Mouse (Mus musculus) left cerebral cortex, adult 2 months (tissue): ENCODE results near the gene Rassf6. TPM values are rescaled to one million over a fixed set of nuclear protein-coding genes. Genes with fewer than 3 reads are reported as not detected.

Source experiments
- DNase-seq, 2 experiments: peaks; one replicate each; pipeline ENCODE4 v3.0.0; 2021 to 2022; ENCODE audit warnings: low spot score in 2 of 2, mixed read lengths in 1 of 2; ENCODE audit errors: extremely low spot score in 1 of 2
- H3K27ac ChIP-seq: fragments of 200-600 bp; 2 replicates; pipeline ENCODE4 v1.8.1; 2022
- H3K4me3 ChIP-seq: fragments of 200-600 bp; 2 replicates; pipeline ENCODE4 v1.8.1; 2022
- CTCF ChIP-seq: fragments of 200-600 bp; IDR thresholded peaks from 2 replicates; pipeline ENCODE4 v1.8.1; 2022; ENCODE audit warnings: antibody characterized with exemption, mild to moderate bottlenecking, moderate library complexity
- intact Hi-C: fragments of 180-260 bp; cut with DNase I; formaldehyde crosslinking; loops from one replicate; pipeline ENCODE4 v1.15.1; 2025
- total RNA-seq, 2 experiments: library from RNA; stranded (reverse); gene quantifications; 2 replicates each; pipeline ENCODE4 v1.2.3; 2021

Rassf6 gene
- total RNA-seq, 2 experiments from 2014 or later, result 1.6 to 2.3 TPM

GRCm38 (mm10) chr5:90588708-90589595 lies 51.5 kb downstream of the Rassf6 start:
- peak overlapping the region; percentile 51 for H3K4me3 ChIP-seq
- TF ChIP-seq CTCF, result peak; percentile 96
- intact Hi-C loops, result loop anchor here (1.0 to 5.0 kb wide), 4 partner anchors 88 to 387 kb away; partner anchors contain the start of gene Cox18
- peak overlapping the region; percentile 80 for H3K27ac ChIP-seq
- peak; percentile 85 to 86 for DNase-seq

- Histone ChIP-seq H3K4me3 (no peak overlapping the region), H3K27ac (no peak overlapping the region)
- no peak for TF ChIP-seq CTCF
- intact Hi-C loops, result loop anchor here (2.0 to 5.0 kb wide), 3 partner anchors 87 to 386 kb away; partner anchors contain the start of gene Cox18
- no peak for DNase-seq
Observed at GRCm38 (mm10) chr5:90588104-90588503, 52.4 kb downstream of the Rassf6 start.

- no peak overlapping the region for H3K4me3 ChIP-seq
- intact Hi-C loops, result loop anchor here (5.0 kb wide), 2 partner anchors 364 to 384 kb away; partner anchors contain the start of gene Cox18
- no peak for DNase-seq
- no peak for TF ChIP-seq CTCF
- no peak overlapping the region for H3K27ac ChIP-seq
Observed at GRCm38 (mm10) chr5:90586511-90586910, 53.9 kb downstream of the Rassf6 start.

- no peak overlapping the region for H3K27ac ChIP-seq
Observed at GRCm38 (mm10) chr5:90584799-90585198, 55.7 kb downstream of the Rassf6 start.

GRCm38 (mm10) chr5:90582179-90582578 lies 58.3 kb downstream of the Rassf6 start:
- H3K27ac ChIP-seq, result no peak overlapping the region
- intact Hi-C loops, result no loop called here
- TF ChIP-seq CTCF, result no peak
- no peak for DNase-seq
- H3K4me3 ChIP-seq, result no peak overlapping the region

More at GRCm38 (mm10) chr5:90584799-90585198, 55.7 kb downstream of the Rassf6 start:
- H3K4me3 ChIP-seq, result no peak overlapping the region
- no peak for TF ChIP-seq CTCF
- DNase-seq, result no peak
- intact Hi-C loops, result loop anchor here (5.0 kb wide), 2 partner anchors 362 to 382 kb away; partner anchors contain the start of gene Cox18

GRCm38 (mm10) chr5:90579556-90579955 lies 60.9 kb downstream of the Rassf6 start:
- no peak for DNase-seq
- Histone ChIP-seq H3K4me3 (no peak overlapping the region), H3K27ac (no peak overlapping the region)
- no peak for TF ChIP-seq CTCF
- intact Hi-C loops, result no loop called here

- TF ChIP-seq CTCF, result no peak
- Histone ChIP-seq H3K4me3 (no peak overlapping the region), H3K27ac (no peak overlapping the region)
- intact Hi-C loops, result no loop called here
- no peak for DNase-seq
Observed at GRCm38 (mm10) chr5:90577751-90578150, 62.7 kb downstream of the Rassf6 start.

- no peak overlapping the region for H3K27ac ChIP-seq
- no peak overlapping the region for H3K4me3 ChIP-seq
- no peak for DNase-seq
- intact Hi-C loops, result no loop called here
- TF ChIP-seq CTCF, result no peak
Observed at GRCm38 (mm10) chr5:90571216-90571615, 69.2 kb downstream of the Rassf6 start.

- no peak for DNase-seq
- intact Hi-C loops, result no loop called here
- Histone ChIP-seq H3K4me3 (no peak overlapping the region), H3K27ac (no peak overlapping the region)
- no peak for TF ChIP-seq CTCF
Observed at GRCm38 (mm10) chr5:90568338-90568737, 72.1 kb downstream of the Rassf6 start.

- intact Hi-C loops, result no loop called here
- TF ChIP-seq CTCF, result no peak
- no peak for DNase-seq
Observed at GRCm38 (mm10) chr5:90567788-90568187, 72.7 kb downstream of the Rassf6 start.

GRCm38 (mm10) chr5:90565205-90565604 lies 75.3 kb downstream of the Rassf6 start:
- no peak for DNase-seq
- no peak overlapping the region for H3K4me3 ChIP-seq
- no peak for TF ChIP-seq CTCF
- intact Hi-C loops, result no loop called here
- peak overlapping the region; percentile 67 for H3K27ac ChIP-seq

More at GRCm38 (mm10) chr5:90567788-90568187, 72.7 kb downstream of the Rassf6 start:
- H3K27ac ChIP-seq, result no peak overlapping the region
- H3K4me3 ChIP-seq, result no peak overlapping the region

GRCm38 (mm10) chr5:90564161-90564560 lies 76.3 kb downstream of the Rassf6 start:
- intact Hi-C loops, result loop anchor here (1.0 kb wide), 1 partner anchor 198 kb away; the partner anchor contains the start of gene Ankrd17
- Histone ChIP-seq H3K4me3 (no peak overlapping the region), H3K27ac (peak overlapping the region; percentile 67; the same call in 1 of the 2 replicates)
- peak in 1 of 2 experiments; percentile 22 for DNase-seq
- TF ChIP-seq CTCF, result no peak
